9 mouse cellular contexts compared by ENCODE assay signal in genomic region chr11:16895441-16896356, GRCm38 (mm10). TPM values are rescaled to one million over a fixed set of nuclear protein-coding genes. Genes with fewer than 3 reads are reported as not detected.
DNase-seq lines count a peak whose midpoint lies in the region; ATAC-seq and TF ChIP-seq lines count a peak whose summit lies in the region.
"Had no signal": no experiment of that assay in that cellular context is flagged by ENCODE, and none has a peak within 500 bp of the region (broad histone marks: within the 10 kb centered on the region; RNA-seq: fewer than 3 reads in every experiment).

No protein-coding gene starts in this region.

- H3K36me3 ChIP-seq in heart, embryonic 15.5 days = no peaks in the 10 kb centered on the region
- no peaks in the 10 kb centered on the region for H3K36me3 ChIP-seq in lung, postnatal 0 days (ENCODE audit: insufficient read depth, low read length)
- no peaks in the 10 kb centered on the region for H3K36me3 ChIP-seq in forebrain, embryonic 10.5 days (replicated peaks)

- no peaks in the 10 kb centered on the region for H3K9me3 ChIP-seq in heart, embryonic 15.5 days (replicated peaks)
- H3K9me3 ChIP-seq in lung, postnatal 0 days (ENCODE audit: low read length) = no peaks in the 10 kb centered on the region
- H3K9me3 ChIP-seq in forebrain, embryonic 10.5 days = no peaks in the 10 kb centered on the region

- DNase-seq in heart, adult 8-10 months (ENCODE audit: low spot score) = no peak
- DNase-seq in 3T3-L1 (ENCODE audit: low read depth, low spot score) = peak; percentile 62
- peak; percentile 19 for DNase-seq in forelimb bud, embryonic 11.5 days (ENCODE audit: low read depth, low spot score)
- peak; percentile 18 for DNase-seq in lung, postnatal 0 days (ENCODE audit: low spot score)
- DNase-seq in cerebellum, adult 8-10 months = no peak
- no peak for DNase-seq in layer of hippocampus, adult 2 months (ENCODE audit: low spot score in 2 of 2)
- no peak for DNase-seq in forebrain, embryonic 10.5 days (ENCODE audit: extremely low spot score, low spot score)
- DNase-seq: cerebellum, postnatal 14 days had no signal

- ATAC-seq in heart, embryonic 15.5 days (replicated peaks; ENCODE audit: insufficient number of reproducible peaks, insufficient read depth, low FRiP score, low read depth) = no peak
- peak; percentile 46 for ATAC-seq in lung, postnatal 0 days

- no peaks in the 10 kb centered on the region for H3K4me1 ChIP-seq in heart, embryonic 15.5 days (replicated peaks)
- no peaks in the 10 kb centered on the region for H3K4me1 ChIP-seq in lung, postnatal 0 days (ENCODE audit: insufficient read depth, low read depth, low read length)
- H3K4me1 ChIP-seq in forebrain, embryonic 10.5 days = peaks cover 6% of the 10 kb centered on the region

- no peaks in the 10 kb centered on the region for H3K27me3 ChIP-seq in heart, embryonic 15.5 days
- H3K27me3 ChIP-seq in lung, postnatal 0 days (replicated peaks; ENCODE audit: insufficient read depth, low read length) = no peaks in the 10 kb centered on the region
- H3K27me3 ChIP-seq in forebrain, embryonic 10.5 days (ENCODE audit: poor library complexity, severe bottlenecking) = no peaks in the 10 kb centered on the region

- peak overlapping the region; percentile 31; the same call in 1 of the 2 replicates for H3K27ac ChIP-seq in heart, embryonic 15.5 days
- H3K27ac ChIP-seq in lung, postnatal 0 days (ENCODE audit: low read length) = no peak overlapping the region
- H3K27ac ChIP-seq in layer of hippocampus, adult 2 months = no peak overlapping the region
- H3K27ac ChIP-seq in forebrain, embryonic 10.5 days = no peak overlapping the region

- no peak for TF ChIP-seq CTCF in lung, postnatal 0 days (IDR thresholded peaks at IDR 0.05)
- TF ChIP-seq CTCF in layer of hippocampus, adult 2 months (conservative IDR thresholded peaks at IDR 0.05) = no peak

- H3K9ac ChIP-seq in heart, embryonic 15.5 days = no peak overlapping the region
- no peak overlapping the region for H3K9ac ChIP-seq in lung, postnatal 0 days (replicated peaks; ENCODE audit: low read depth)

- no peak overlapping the region for H3K4me2 ChIP-seq in heart, embryonic 15.5 days
- H3K4me2 ChIP-seq in lung, postnatal 0 days (replicated peaks; ENCODE audit: low read depth, low read length) = no peak overlapping the region

- no peak overlapping the region for H3K4me3 ChIP-seq in heart, embryonic 15.5 days
- H3K4me3 ChIP-seq in lung, postnatal 0 days (ENCODE audit: low read depth, low read length) = no peak overlapping the region
- H3K4me3 ChIP-seq in layer of hippocampus, adult 2 months = no peak overlapping the region
- no peak overlapping the region for H3K4me3 ChIP-seq in forebrain, embryonic 10.5 days

- no peak for TF ChIP-seq EP300 in lung, postnatal 0 days (IDR thresholded peaks at IDR 0.05)

- WGBS in heart, embryonic 15.5 days = 71% methylated on average over 13 of the region's 13 CpGs
- WGBS in lung, postnatal 0 days = 71% methylated on average over 13 of the region's 13 CpGs
- WGBS in forebrain, embryonic 10.5 days = 77% methylated on average over 13 of the region's 13 CpGs

RNA-seq across cellular contexts. Expression of gene Fbxo48, which starts 55.5 kb away (rescaled TPM):
- 0.77 and 1.3 TPM in 2 replicates for polyA plus RNA-seq in heart, embryonic 15.5 days (2015; fragmentation: Nextera tagmentation; extraction: Ambion mirVana)
- total RNA-seq in heart, adult 8-10 months (2022) = under 1 TPM; 0.11 to 0.28 (median 0.19) TPM
- 0.11 and 0.20 TPM in 2 replicates for polyA plus RNA-seq in lung, postnatal 0 days (2015; fragmentation: Nextera tagmentation; extraction: Ambion mirVana)
- total RNA-seq in layer of hippocampus, adult 2 months (2021) = 1 to 10 TPM; 1.7 to 2.7 TPM
- 2.2 TPM in 2 replicates for polyA plus RNA-seq in forebrain, embryonic 10.5 days (2016; fragmentation: Nextera tagmentation; extraction: Ambion mirVana)

Comparison
In these comparisons a context has a peak if more than half of its experiments do, and no peak if none do; other contexts are left out.
1. DNase-seq: peak in 3T3-L1 (single experiment), forelimb bud, embryonic 11.5 days (single experiment) and lung, postnatal 0 days (single experiment); none in heart, adult 8-10 months (single experiment), cerebellum, adult 8-10 months (single experiment), layer of hippocampus, adult 2 months (0 of 2) and forebrain, embryonic 10.5 days (single experiment).